Mouse (Mus musculus) lung, postnatal 0 days (tissue): ENCODE data around the gene Hivep3. TPM values are rescaled to one million over a fixed set of nuclear protein-coding genes. Genes with fewer than 3 reads are reported as not detected.
A peak's percentile ranks its signal among the peaks of the same experiment; 100 is the strongest.

Experiments
- ATAC-seq: fragments of 200-750 bp; cut with Nextera tagmentation; 2 replicates; pipeline ENCODE4 v1.8.0; 2017; ENCODE audit warnings: moderate library complexity
- DNase-seq: peaks from one replicate; pipeline ENCODE4 v3.0.0-alpha.2; 2016; ENCODE audit warnings: low spot score
- H3K27ac ChIP-seq: fragments of 300-500 bp; sonication (generic); 2 replicates; pipeline ENCODE4 v1.5.1; 2014; ENCODE audit warnings: antibody characterized with exemption, mild to moderate bottlenecking, low read length, mixed read lengths
- H3K27me3 ChIP-seq: fragments of 300-500 bp; sonication (generic); replicated peaks from 2 replicates; pipeline ENCODE4 v1.6.1; 2014; ENCODE audit warnings: low read length, mixed read lengths; ENCODE audit not compliant: insufficient read depth
- H3K36me3 ChIP-seq: fragments of 300-500 bp; sonication (generic); 2 replicates; pipeline ENCODE4 v1.6.1; 2014; ENCODE audit warnings: low read length, mixed read lengths; ENCODE audit not compliant: insufficient read depth
- H3K4me1 ChIP-seq: fragments of 300-500 bp; sonication (generic); 2 replicates; pipeline ENCODE4 v1.6.1; 2014; ENCODE audit warnings: antibody characterized with exemption, low read depth, low read length, mixed read lengths; ENCODE audit not compliant: insufficient read depth
- H3K4me2 ChIP-seq: fragments of 300-500 bp; sonication (generic); replicated peaks from 2 replicates; pipeline ENCODE4 v1.6.1; 2014; ENCODE audit warnings: low read depth, mild to moderate bottlenecking, low read length, moderate library complexity, mixed read lengths
- H3K4me3 ChIP-seq: fragments of 300-500 bp; sonication (generic); 2 replicates; pipeline ENCODE4 v1.5.1; 2014; ENCODE audit warnings: low read depth, low read length
- H3K9ac ChIP-seq: fragments of 300-500 bp; sonication (generic); replicated peaks from 2 replicates; pipeline ENCODE4 v1.6.1; 2014; ENCODE audit warnings: low read depth, mild to moderate bottlenecking
- H3K9me3 ChIP-seq: fragments of 300-500 bp; sonication (generic); 2 replicates; pipeline ENCODE4 v1.6.1; 2016; ENCODE audit warnings: low read length, mixed read lengths
- CTCF ChIP-seq: IDR thresholded peaks from 2 replicates; pipeline ENCODE4 v1.5.1; 2016; ENCODE audit warnings: antibody characterized with exemption, mild to moderate bottlenecking
- EP300 ChIP-seq: IDR thresholded peaks from 2 replicates; pipeline ENCODE4 v1.6.1; 2016; ENCODE audit warnings: antibody characterized with exemption, mild to moderate bottlenecking, control low read depth
- WGBS: fragments of 180-500 bp; shearing (Covaris S2); extraction: QIAGEN DNeasy Blood & Tissue Kit; methylation state at CpG from one replicate; pipeline ENCODE4 v1.1.7; 2014; 5-methylcytosine and 5-hydroxymethylcytosine counted together
- polyA plus RNA-seq: library from polyadenylated mRNA; unstranded; fragments of >200 nt; fragmentation: Nextera tagmentation; extraction: Ambion mirVana; gene quantifications from 2 replicates; pipeline ENCODE4 v1.2.1, GENCODE M21; 2015

Hivep3 gene
- polyA plus RNA-seq, 1 experiment from 2014 or later = 30.7 TPM

DNA sequence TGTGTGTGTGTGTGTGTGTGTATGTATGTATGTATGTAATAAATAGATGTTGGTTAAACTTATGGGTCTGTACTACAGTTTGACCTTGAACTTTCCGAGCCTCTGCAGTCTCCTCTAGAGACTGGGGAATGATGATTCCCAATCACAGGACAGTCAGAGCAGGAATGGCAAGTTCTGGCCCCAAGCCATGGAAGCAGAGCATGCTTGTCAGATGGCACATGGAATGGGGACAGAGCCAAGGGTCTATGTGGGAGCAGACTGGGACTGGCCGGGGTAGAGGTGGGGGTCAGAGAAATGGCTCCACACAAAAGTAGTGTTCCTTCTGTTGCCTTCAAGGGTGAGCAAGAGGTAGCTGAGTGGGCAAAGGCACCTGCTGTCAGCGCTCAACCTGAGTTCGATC, 434.8 kb downstream of the Hivep3 start:
- H3K27ac ChIP-seq = no peak overlapping the region
- H3K36me3 ChIP-seq = no peaks in the 10 kb centered on the region
- ATAC-seq (no peak), DNase-seq (no peak)
- no peak overlapping the region for H3K9ac ChIP-seq
- no peaks in the 10 kb centered on the region for H3K27me3 ChIP-seq
- no peak overlapping the region for H3K4me3 ChIP-seq
- no peaks in the 10 kb centered on the region for H3K9me3 ChIP-seq
- TF ChIP-seq EP300 = no peak
- no peak for TF ChIP-seq CTCF
- WGBS = 80% methylated on average over 4 of the region's 4 CpGs
- H3K4me1 ChIP-seq = peaks cover 3% of the 10 kb centered on the region; the same call in 1 of the 2 replicates
- H3K4me2 ChIP-seq = no peak overlapping the region

DNA sequence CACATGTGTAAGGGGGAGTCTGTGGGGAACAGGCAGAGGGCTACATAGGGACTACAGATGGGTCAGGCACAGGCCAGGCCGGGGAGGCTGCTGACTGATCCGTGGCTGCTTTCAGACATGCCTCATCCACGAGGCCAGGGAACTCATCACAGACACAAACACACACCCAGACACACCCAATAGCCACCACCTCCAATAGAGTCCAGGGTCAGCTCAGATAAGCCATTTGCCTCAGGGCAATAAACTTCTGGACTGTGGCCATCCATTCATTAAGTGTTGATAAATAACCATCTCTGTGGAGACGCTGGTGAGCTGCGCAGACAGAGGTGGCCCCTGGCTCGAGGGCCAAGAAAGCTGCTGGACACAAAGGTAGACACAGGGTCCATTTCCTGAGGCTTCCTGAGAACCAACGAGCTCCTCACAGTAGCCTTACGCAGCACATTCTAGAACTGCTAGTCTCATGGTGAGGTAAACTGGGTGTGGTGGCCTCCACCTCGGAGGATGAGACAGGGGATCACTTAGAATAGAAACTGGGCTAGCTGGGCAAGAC, 436.9 kb downstream of the Hivep3 start:
- TF ChIP-seq CTCF (no peak), EP300 (no peak)
- H3K4me1 ChIP-seq = no peaks in the 10 kb centered on the region
- no peak overlapping the region for H3K4me2 ChIP-seq
- 51% methylated on average over 9 of the region's 9 CpGs for WGBS
- H3K27ac ChIP-seq = no peak overlapping the region
- no peak overlapping the region for H3K9ac ChIP-seq
- H3K36me3 ChIP-seq = no peaks in the 10 kb centered on the region
- DNase-seq = no peak
- no peak for ATAC-seq
- no peak overlapping the region for H3K4me3 ChIP-seq
- H3K27me3 ChIP-seq = no peaks in the 10 kb centered on the region
- H3K9me3 ChIP-seq = no peaks in the 10 kb centered on the region

DNA sequence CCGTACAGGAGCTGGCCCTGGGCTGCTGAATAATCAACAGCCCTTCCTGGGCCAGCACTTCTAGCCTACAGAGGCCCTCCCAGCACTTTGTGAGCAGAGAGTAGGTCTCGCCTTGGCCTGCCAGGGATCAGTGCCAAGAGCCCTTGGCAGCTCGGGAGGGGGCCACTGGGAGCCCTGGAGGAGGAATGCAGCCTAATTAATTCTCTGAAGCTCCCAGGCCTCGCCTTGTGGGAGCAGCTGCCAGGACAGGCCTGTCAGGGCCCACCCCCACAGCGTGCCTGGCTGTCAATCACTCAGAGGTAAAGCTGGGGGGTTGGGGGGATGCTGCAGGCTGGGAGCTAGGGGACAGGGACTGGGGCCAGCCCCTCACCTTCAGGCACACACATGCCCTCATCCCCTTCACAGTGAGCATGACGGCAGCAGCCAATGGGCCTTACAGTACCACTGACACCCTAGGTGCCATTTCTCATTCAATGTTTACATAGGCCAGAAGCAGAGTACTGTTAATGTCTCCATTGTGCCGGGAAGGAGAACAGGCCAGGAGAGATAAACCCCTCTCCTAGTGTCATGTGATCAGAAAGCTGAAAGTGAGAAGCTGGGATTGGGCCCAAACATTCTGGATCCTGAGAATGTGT, 438.6 kb downstream of the Hivep3 start:
- Histone ChIP-seq H3K9me3 (no peaks in the 10 kb centered on the region), H3K9ac (no peak overlapping the region), H3K4me3 (no peak overlapping the region), H3K27me3 (no peaks in the 10 kb centered on the region), H3K27ac (no peak overlapping the region), H3K4me2 (no peak overlapping the region), H3K36me3 (no peaks in the 10 kb centered on the region), H3K4me1 (no peaks in the 10 kb centered on the region)
- no peak for DNase-seq
- WGBS = 13% methylated on average over 7 of the region's 7 CpGs
- ATAC-seq = peak; percentile 23
- no peak for TF ChIP-seq CTCF
- no peak for TF ChIP-seq EP300

- H3K4me2 ChIP-seq = no peak overlapping the region
- TF ChIP-seq CTCF (no peak), EP300 (no peak)
Observed at GRCm38 (mm10) chr4:120179123-120179522, 445.5 kb downstream of the Hivep3 start.

DNA sequence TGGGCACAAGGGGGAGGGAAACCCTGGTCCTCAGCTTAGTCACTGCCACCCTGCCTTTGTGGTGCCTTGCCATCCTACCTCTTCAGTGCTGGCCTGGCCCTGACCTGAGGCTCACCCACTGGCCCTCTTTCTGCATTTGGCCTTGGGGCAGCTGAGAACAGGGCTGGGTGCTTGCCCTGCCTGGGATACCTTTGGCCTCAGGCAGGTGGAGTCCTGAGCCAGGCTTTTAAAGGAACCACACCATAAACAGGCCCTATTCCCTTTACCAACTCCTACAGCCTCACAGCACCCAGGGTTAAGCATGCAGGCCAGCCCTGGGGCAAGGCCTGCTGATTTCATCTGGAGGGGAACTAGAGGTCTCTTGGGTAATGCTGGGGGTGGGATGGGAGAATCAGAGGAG, 447.0 kb downstream of the Hivep3 start:
- H3K9me3 ChIP-seq = no peaks in the 10 kb centered on the region
- H3K4me1 ChIP-seq = no peaks in the 10 kb centered on the region
- H3K27me3 ChIP-seq = 0 out of 2 replicates have a peak, but pooled peaks cover 2% of the 10 kb centered on the region
- no peak for TF ChIP-seq CTCF
- TF ChIP-seq EP300 = no peak
- no peak overlapping the region for H3K4me3 ChIP-seq
- H3K4me2 ChIP-seq = no peak overlapping the region
- no peak overlapping the region for H3K27ac ChIP-seq
- no peaks in the 10 kb centered on the region for H3K36me3 ChIP-seq
- H3K9ac ChIP-seq = no peak overlapping the region
- DNase-seq = no peak
- ATAC-seq = no peak

More at GRCm38 (mm10) chr4:120179123-120179522, 445.5 kb downstream of the Hivep3 start:
- Histone ChIP-seq H3K9me3 (no peaks in the 10 kb centered on the region), H3K4me1 (no peaks in the 10 kb centered on the region), H3K9ac (no peak overlapping the region), H3K27ac (no peak overlapping the region), H3K4me3 (no peak overlapping the region), H3K27me3 (0 out of 2 replicates have a peak, but pooled peaks cover 2% of the 10 kb centered on the region), H3K36me3 (no peaks in the 10 kb centered on the region)
- ATAC-seq (no peak), DNase-seq (no peak)
- 77% methylated on average over 4 of the region's 4 CpGs for whole genome bisulfite sequencing

- Histone ChIP-seq H3K36me3 (no peaks in the 10 kb centered on the region), H3K9ac (no peak overlapping the region), H3K4me3 (no peak overlapping the region), H3K9me3 (no peaks in the 10 kb centered on the region), H3K4me2 (no peak overlapping the region), H3K27ac (no peak overlapping the region), H3K4me1 (no peaks in the 10 kb centered on the region), H3K27me3 (0 out of 2 replicates have a peak, but pooled peaks cover 2% of the 10 kb centered on the region)
- TF ChIP-seq EP300 (no peak), CTCF (no peak)
- DNase-seq (no peak), ATAC-seq (no peak)
- 23% methylated on average over 5 of the region's 5 CpGs for WGBS
Observed at GRCm38 (mm10) chr4:120184374-120184991, 450.9 kb downstream of the Hivep3 start.
